Mouse (Mus musculus): ENCODE data around the gene Map3k1. TPM values are rescaled to one million over a fixed set of nuclear protein-coding genes. Genes with fewer than 3 reads are reported as not detected.
A peak's percentile ranks its signal among the peaks of the same experiment; 100 is the strongest.

Map3k1 gene
- polyA plus RNA-seq, 1 experiment from 2014 or later, result 16.6 TPM

- H3K36me3 ChIP-seq, result no peaks in the 10 kb centered on the region
- H3K4me1 ChIP-seq, result peaks cover 5% of the 10 kb centered on the region
- H3K27ac ChIP-seq, result no peak overlapping the region
- peak; percentile 51 for DNase-seq (ENCODE audit: low spot score)
- 78% methylated on average over 7 of the region's 7 CpGs for WGBS
- no peaks in the 10 kb centered on the region for H3K27me3 ChIP-seq (ENCODE audit: insufficient read depth, poor library complexity, severe bottlenecking)
- H3K4me3 ChIP-seq, result no peak overlapping the region
- H3K9me3 ChIP-seq, result no peaks in the 10 kb centered on the region
These were observed 13.1 kb upstream of the Map3k1 start for GRCm38 (mm10) chr13:111821727-111822375.

- Histone ChIP-seq H3K27me3 (ENCODE audit: insufficient read depth, poor library complexity, severe bottlenecking) (no peaks in the 10 kb centered on the region), H3K9me3 (no peaks in the 10 kb centered on the region), H3K27ac (no peak overlapping the region), H3K4me3 (no peak overlapping the region), H3K4me1 (peaks cover 5% of the 10 kb centered on the region), H3K36me3 (no peaks in the 10 kb centered on the region)
- 81% methylated on average over 9 of the region's 9 CpGs for WGBS
- no peak for DNase-seq (ENCODE audit: low spot score)
These were observed 11.0 kb upstream of the Map3k1 start for GRCm38 (mm10) chr13:111819618-111820385.

- H3K4me1 ChIP-seq, result peaks cover 5% of the 10 kb centered on the region
- no peak overlapping the region for H3K27ac ChIP-seq
- H3K4me3 ChIP-seq, result no peak overlapping the region
- no peaks in the 10 kb centered on the region for H3K9me3 ChIP-seq
- WGBS, result 82% methylated on average over 4 of the region's 4 CpGs
- H3K27me3 ChIP-seq (ENCODE audit: insufficient read depth, poor library complexity, severe bottlenecking), result no peaks in the 10 kb centered on the region
- H3K36me3 ChIP-seq, result no peaks in the 10 kb centered on the region
- no peak for DNase-seq (ENCODE audit: low spot score)
These were observed 10.3 kb upstream of the Map3k1 start for GRCm38 (mm10) chr13:111819106-111819505.

GRCm38 (mm10) chr13:111818216-111818903, 9.6 kb upstream of the Map3k1 start:
- no peaks in the 10 kb centered on the region for H3K9me3 ChIP-seq
- H3K4me3 ChIP-seq, result no peak overlapping the region
- no peaks in the 10 kb centered on the region for H3K27me3 ChIP-seq (ENCODE audit: insufficient read depth, poor library complexity, severe bottlenecking)
- WGBS, result 68% methylated on average over 15 of the region's 15 CpGs
- no peaks in the 10 kb centered on the region for H3K36me3 ChIP-seq
- peaks cover 5% of the 10 kb centered on the region for H3K4me1 ChIP-seq
- no peak overlapping the region for H3K27ac ChIP-seq
- no peak for DNase-seq (ENCODE audit: low spot score)

- no peak for DNase-seq (ENCODE audit: low spot score)
- no peak overlapping the region for H3K4me3 ChIP-seq
- WGBS, result 84% methylated on average over 7 of the region's 7 CpGs
- H3K27me3 ChIP-seq (ENCODE audit: insufficient read depth, poor library complexity, severe bottlenecking), result no peaks in the 10 kb centered on the region
- no peak overlapping the region for H3K27ac ChIP-seq
- H3K36me3 ChIP-seq, result no peaks in the 10 kb centered on the region
- H3K9me3 ChIP-seq, result no peaks in the 10 kb centered on the region
- H3K4me1 ChIP-seq, result peaks cover 5% of the 10 kb centered on the region
These were observed 9.0 kb upstream of the Map3k1 start for GRCm38 (mm10) chr13:111817773-111818172.

GRCm38 (mm10) chr13:111816431-111816830, 7.6 kb upstream of the Map3k1 start:
- H3K36me3 ChIP-seq, result no peaks in the 10 kb centered on the region
- no peaks in the 10 kb centered on the region for H3K27me3 ChIP-seq (ENCODE audit: insufficient read depth, poor library complexity, severe bottlenecking)
- no peaks in the 10 kb centered on the region for H3K9me3 ChIP-seq
- WGBS, result 59% methylated on average over 3 of the region's 3 CpGs
- DNase-seq (ENCODE audit: low spot score), result no peak
- H3K4me3 ChIP-seq, result no peak overlapping the region
- no peak overlapping the region for H3K27ac ChIP-seq
- peaks cover 5% of the 10 kb centered on the region for H3K4me1 ChIP-seq

- no peaks in the 10 kb centered on the region for H3K27me3 ChIP-seq (ENCODE audit: insufficient read depth, poor library complexity, severe bottlenecking)
- no peaks in the 10 kb centered on the region for H3K36me3 ChIP-seq
- H3K9me3 ChIP-seq, result no peaks in the 10 kb centered on the region
- peaks cover 5% of the 10 kb centered on the region for H3K4me1 ChIP-seq
- H3K27ac ChIP-seq, result no peak overlapping the region
- 89% methylated on average over 4 of the region's 4 CpGs for WGBS
- DNase-seq (ENCODE audit: low spot score), result no peak
- no peak overlapping the region for H3K4me3 ChIP-seq
These were observed 6.7 kb upstream of the Map3k1 start for GRCm38 (mm10) chr13:111815486-111815885.

DNA sequence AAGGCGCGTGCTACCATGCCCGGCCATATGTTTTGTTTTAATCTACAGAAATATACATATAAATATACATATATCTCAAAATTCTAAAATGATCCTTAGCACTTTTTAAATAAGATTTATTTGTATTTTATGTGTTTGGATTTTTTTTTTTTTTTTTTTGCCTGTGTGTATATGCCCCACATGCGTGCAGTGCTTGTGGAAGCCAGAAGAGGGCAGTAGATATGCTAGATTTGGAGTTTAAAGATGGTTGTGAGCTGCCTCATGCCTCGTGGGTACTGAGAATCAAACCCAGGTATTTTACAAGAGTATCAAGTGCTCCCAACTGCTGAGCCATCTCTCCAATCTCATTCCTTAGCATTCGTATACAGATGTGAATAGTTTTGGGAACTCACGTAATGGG, 6.2 kb upstream of the Map3k1 start:
- DNase-seq (ENCODE audit: low spot score), result no peak
- Histone ChIP-seq H3K27me3 (ENCODE audit: insufficient read depth, poor library complexity, severe bottlenecking) (no peaks in the 10 kb centered on the region), H3K36me3 (no peaks in the 10 kb centered on the region), H3K4me3 (no peak overlapping the region), H3K27ac (no peak overlapping the region), H3K4me1 (peaks cover 5% of the 10 kb centered on the region), H3K9me3 (no peaks in the 10 kb centered on the region)
- WGBS, result 92% methylated on average over 7 of the region's 7 CpGs

DNA sequence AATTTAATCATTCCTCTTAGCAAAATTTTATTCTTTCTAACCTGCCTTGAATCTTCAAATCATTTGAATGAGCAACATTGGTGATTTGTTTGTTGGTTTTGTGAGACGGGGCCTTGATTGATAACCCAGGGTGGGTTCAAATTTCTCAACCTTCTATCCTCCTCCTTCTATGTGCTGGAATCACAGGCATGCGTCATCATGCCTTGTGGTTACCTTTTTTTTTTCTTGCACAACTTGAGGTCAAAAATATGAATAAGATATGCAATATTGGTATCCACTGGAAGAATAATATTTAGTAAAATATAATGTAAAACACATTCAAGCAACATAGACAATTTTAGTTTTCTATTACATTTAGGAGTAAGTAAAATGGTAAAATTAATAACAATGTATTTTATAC, 3.9 kb upstream of the Map3k1 start:
- H3K4me1 ChIP-seq, result peaks cover 4% of the 10 kb centered on the region; the same call in 1 of the 2 replicates
- H3K27me3 ChIP-seq (ENCODE audit: insufficient read depth, poor library complexity, severe bottlenecking), result no peaks in the 10 kb centered on the region
- H3K36me3 ChIP-seq, result no peaks in the 10 kb centered on the region
- WGBS, result 86% methylated on average over 2 of the region's 2 CpGs
- H3K4me3 ChIP-seq, result no peak overlapping the region
- H3K9me3 ChIP-seq, result no peaks in the 10 kb centered on the region
- DNase-seq (ENCODE audit: low spot score), result no peak
- no peak overlapping the region for H3K27ac ChIP-seq

GRCm38 (mm10) chr13:111810998-111811628, 2.3 kb upstream of the Map3k1 start:
- Histone ChIP-seq H3K4me3 (no peak overlapping the region), H3K27me3 (ENCODE audit: insufficient read depth, poor library complexity, severe bottlenecking) (no peaks in the 10 kb centered on the region), H3K36me3 (no peaks in the 10 kb centered on the region), H3K27ac (no peak overlapping the region), H3K4me1 (peaks cover 7% of the 10 kb centered on the region; the same call in 1 of the 2 replicates), H3K9me3 (no peaks in the 10 kb centered on the region)
- DNase-seq (ENCODE audit: low spot score), result no peak
- 87% methylated on average over 13 of the region's 13 CpGs for WGBS

DNA sequence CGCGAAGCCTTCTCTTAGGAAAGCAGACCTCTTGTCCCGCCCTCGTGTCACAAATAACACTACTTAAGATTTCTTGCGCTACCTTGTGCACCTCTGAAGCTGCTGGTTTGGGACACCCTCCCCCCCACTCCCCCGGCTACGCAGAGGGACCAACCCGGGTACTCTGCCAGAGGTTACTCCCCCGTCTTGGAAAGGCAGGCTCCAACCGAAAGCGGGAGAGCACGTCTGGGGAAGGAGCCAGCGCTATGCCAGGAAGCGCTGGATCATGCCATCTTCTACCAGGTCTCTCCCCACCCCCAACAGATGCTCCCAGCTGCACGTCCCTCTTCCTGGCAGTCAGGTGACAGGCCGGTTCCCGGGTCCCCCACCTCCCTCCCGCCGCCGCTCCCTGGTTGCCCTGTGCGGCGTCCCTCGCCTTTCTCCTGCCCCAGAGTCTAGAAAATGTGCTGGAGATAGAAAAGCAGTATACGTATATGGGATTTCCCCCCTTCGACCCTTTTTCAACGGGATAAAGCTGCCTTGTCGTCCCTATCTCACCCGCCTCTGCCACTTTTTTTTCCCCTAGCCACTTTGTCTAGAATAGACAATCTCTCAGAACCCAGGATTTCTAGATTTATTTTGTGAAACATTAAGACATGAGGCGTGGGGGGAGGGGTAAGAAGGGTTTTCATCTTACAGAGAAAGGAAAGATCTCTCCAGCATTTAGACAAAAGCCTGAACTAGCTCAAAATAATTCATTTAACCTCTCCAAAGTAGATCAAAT, 854 bp upstream of the Map3k1 start:
- Histone ChIP-seq H3K4me1 (peaks cover 21% of the 10 kb centered on the region), H3K27me3 (ENCODE audit: insufficient read depth, poor library complexity, severe bottlenecking) (no peaks in the 10 kb centered on the region), H3K36me3 (no peaks in the 10 kb centered on the region), H3K4me3 (peak overlapping the region; percentile 98), H3K27ac (peak overlapping the region; percentile 98), H3K9me3 (no peaks in the 10 kb centered on the region)
- WGBS, result under 1% methylated on average over 29 of the region's 29 CpGs
- DNase-seq (ENCODE audit: low spot score), result no peak

- H3K9me3 ChIP-seq, result no peaks in the 10 kb centered on the region
- H3K4me1 ChIP-seq, result peaks cover 34% of the 10 kb centered on the region
- peak overlapping the region; percentile 98 for H3K27ac ChIP-seq
- peak overlapping the region; percentile 98 for H3K4me3 ChIP-seq
- H3K27me3 ChIP-seq (ENCODE audit: insufficient read depth, poor library complexity, severe bottlenecking), result no peaks in the 10 kb centered on the region
- DNase-seq (ENCODE audit: low spot score), result peak; percentile 76
- no peaks in the 10 kb centered on the region for H3K36me3 ChIP-seq
- WGBS, result 3% methylated on average over 37 of the region's 38 CpGs
These were observed 481 bp downstream of the Map3k1 start for GRCm38 (mm10) chr13:111808387-111808636.
